Mouse (Mus musculus) hindbrain, embryonic 11.5 days (tissue): ENCODE data around the gene Yju2. TPM values are rescaled to one million over a fixed set of nuclear protein-coding genes. Genes with fewer than 3 reads are reported as not detected.
A peak's percentile ranks its signal among the peaks of the same experiment; 100 is the strongest.
"Not testable (repeated sequence)": the region's sequence is repeated elsewhere in the genome, so short reads cannot be mapped to it uniquely, and the experiment has no call there.

ENCODE experiments used
- ATAC-seq: fragments of 200-750 bp; cut with Nextera tagmentation; 2 replicates; pipeline ENCODE4 v1.8.0; 2017; ENCODE audit warnings: mild to moderate bottlenecking, moderate TSS enrichment, moderate library complexity; ENCODE audit not compliant: low FRiP score
- DNase-seq: peaks from one replicate; pipeline ENCODE4 v3.0.0-alpha.2; 2015; ENCODE audit warnings: low spot score
- H3K27ac ChIP-seq: fragments of 300-500 bp; sonication (generic); 2 replicates; pipeline ENCODE4 v1.5.1; 2014; ENCODE audit warnings: mild to moderate bottlenecking, low read depth, low read length
- H3K27me3 ChIP-seq: fragments of 300-500 bp; sonication (generic); 2 replicates; pipeline ENCODE4 v1.6.1; 2014; ENCODE audit warnings: mild to moderate bottlenecking, low read length, moderate library complexity, mixed read lengths; ENCODE audit not compliant: control insufficient read depth, insufficient read depth
- H3K36me3 ChIP-seq: fragments of 300-500 bp; sonication (generic); 2 replicates; pipeline ENCODE4 v1.6.1; 2014; ENCODE audit warnings: mild to moderate bottlenecking, low read length, moderate library complexity, mixed read lengths; ENCODE audit not compliant: control insufficient read depth, insufficient read depth
- H3K4me1 ChIP-seq: fragments of 300-500 bp; sonication (generic); replicated peaks from 2 replicates; pipeline ENCODE4 v1.6.1; 2014; ENCODE audit warnings: low read length, mixed read lengths; ENCODE audit not compliant: control insufficient read depth, insufficient read depth
- H3K4me2 ChIP-seq: fragments of 300-500 bp; sonication (generic); replicated peaks from 2 replicates; pipeline ENCODE4 v1.6.1; 2014; ENCODE audit warnings: mild to moderate bottlenecking, low read depth, low read length
- H3K4me3 ChIP-seq: fragments of 300-500 bp; sonication (generic); 2 replicates; pipeline ENCODE4 v1.5.1; 2014; ENCODE audit warnings: low read depth, low read length
- H3K9ac ChIP-seq: fragments of 300-500 bp; sonication (generic); 2 replicates; pipeline ENCODE4 v1.6.1; 2014; ENCODE audit warnings: low read depth, low read length
- H3K9me3 ChIP-seq: fragments of 300-500 bp; sonication (generic); 2 replicates; pipeline ENCODE4 v1.6.1; 2016; ENCODE audit warnings: low read length; ENCODE audit not compliant: control insufficient read depth
- WGBS: fragments of 180-500 bp; shearing (Covaris S2); extraction: QIAGEN DNeasy Blood & Tissue Kit; methylation state at CpG from one replicate; pipeline ENCODE4 v1.1.7; 2014; 5-methylcytosine and 5-hydroxymethylcytosine counted together
- polyA plus RNA-seq: library from polyadenylated mRNA; unstranded; fragments of >200 nt; fragmentation: Nextera tagmentation; extraction: Ambion mirVana; gene quantifications from 2 replicates; pipeline ENCODE4 v1.2.1, GENCODE M21; 2014

The Yju2 gene
- 21.3 and 22.4 TPM in 2 replicates for polyA plus RNA-seq

DNA sequence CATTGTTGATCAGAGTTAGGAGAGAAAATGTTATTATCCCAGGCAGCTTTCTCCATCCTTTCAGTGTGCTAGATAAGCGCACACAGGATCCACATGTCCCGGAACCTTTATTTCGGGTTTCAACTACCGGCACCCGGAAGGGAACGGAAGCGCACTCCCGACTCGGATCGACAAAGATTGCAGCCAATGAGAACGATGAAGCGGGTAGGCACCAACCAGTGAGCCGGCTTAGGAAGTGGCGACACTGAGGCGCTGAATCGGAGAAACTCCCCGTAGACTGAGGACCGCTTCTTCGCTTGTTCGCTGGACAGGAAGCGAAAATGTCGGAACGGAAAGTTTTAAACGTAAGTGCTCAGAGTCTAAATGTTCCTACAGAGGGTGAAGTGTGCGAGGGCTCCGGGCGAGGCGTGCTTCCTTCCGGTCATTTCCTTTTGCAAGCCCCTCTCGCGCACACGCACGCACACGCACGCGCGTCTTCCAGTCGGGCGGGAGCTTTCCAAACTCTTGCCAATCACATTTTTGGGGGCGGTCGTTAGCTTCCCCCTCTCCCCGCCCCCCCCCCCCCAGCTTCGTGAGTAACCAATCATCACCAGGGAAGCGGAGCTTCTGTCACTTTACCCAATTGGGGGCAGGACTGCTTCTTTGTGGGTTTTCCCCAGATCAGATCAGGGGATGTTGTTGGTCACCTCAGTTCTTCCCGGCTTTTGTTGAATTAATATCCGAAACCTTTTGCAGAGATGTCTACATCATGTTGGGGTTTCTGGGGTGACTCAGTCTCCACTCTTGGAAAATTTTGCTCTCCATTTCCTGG is at the start of gene Yju2:
Gene Yju2, plus strand, starts transcription at position 182 of the 811 bp plus-strand sequence.
- Histone ChIP-seq H3K36me3 (peaks cover 3% of the 10 kb centered on the region; the same call in 1 of the 2 replicates), H3K27ac (peak within 1 kb of the TSS; percentile 85), H3K9me3 (no peaks in the 10 kb centered on the region), H3K4me3 (peak within 1 kb of the TSS; percentile 42), H3K27me3 (no peaks in the 10 kb centered on the region), H3K4me2 (peak within 1 kb of the TSS; percentile 49), H3K4me1 (peaks cover 5% of the 10 kb centered on the region), H3K9ac (peak within 1 kb of the TSS; percentile 65)
- WGBS: under 1% methylated on average over 43 of the region's 46 CpGs
- ATAC-seq (peak; percentile 90), DNase-seq (peak; percentile 94)

DNA sequence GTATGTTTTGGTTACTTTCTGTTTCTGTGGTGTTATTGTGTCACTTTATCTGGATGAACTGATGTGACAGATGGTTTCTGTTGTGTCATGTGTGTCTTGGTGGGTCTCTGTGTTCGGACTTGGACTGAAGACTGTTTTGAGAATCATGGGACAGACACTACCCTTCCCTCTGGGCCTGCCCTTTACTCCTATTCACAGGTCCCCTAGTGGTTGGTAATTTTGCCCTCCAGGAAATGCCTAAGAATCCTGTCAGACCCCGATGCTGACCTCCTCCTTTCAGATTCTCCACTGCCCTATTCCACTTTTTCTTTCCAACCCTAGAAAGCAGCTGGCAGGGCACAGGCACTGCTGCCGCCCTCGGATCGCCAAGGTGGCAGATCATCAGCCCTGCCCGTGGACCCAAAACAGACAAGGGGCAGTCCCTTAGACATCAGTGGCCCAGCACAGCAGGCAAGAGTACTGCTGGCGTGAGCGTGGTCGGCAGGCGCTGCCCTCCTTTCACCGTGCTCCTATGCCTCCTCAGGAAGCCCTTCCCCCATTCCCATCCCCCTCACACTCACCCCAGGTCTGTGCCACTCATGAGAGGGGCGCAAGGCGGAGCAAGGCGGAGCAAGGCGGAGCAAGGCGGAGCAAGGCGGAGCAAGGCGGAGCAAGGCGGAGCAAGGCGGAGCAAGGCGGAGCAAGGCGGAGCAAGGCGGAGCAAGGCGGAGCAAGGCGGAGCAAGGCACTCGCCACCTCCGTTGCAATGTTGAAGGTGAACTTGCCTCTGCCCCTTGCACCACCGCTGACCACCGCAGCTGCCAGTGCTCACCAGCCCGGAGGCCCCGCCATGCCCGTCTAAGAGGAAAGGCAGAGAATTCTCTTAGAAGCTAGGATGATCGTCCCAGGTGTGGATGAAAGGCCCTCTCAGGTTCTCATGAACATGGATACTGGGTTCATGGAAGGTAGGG is 27.1 kb upstream of the Yju2 start:
- peak overlapping the region; percentile 71 for H3K4me2 ChIP-seq
- H3K9me3 ChIP-seq: no peaks in the 10 kb centered on the region
- peak; percentile 97 for ATAC-seq
- under 1% methylated on average over 30 of the region's 33 CpGs for WGBS
- peak overlapping the region; percentile 65 for H3K27ac ChIP-seq
- no peaks in the 10 kb centered on the region for H3K27me3 ChIP-seq
- H3K9ac ChIP-seq: peak overlapping the region; percentile 71
- H3K4me3 ChIP-seq: peak overlapping the region; percentile 50
- peak; percentile 80 for DNase-seq
- no peaks in the 10 kb centered on the region for H3K36me3 ChIP-seq
- no peaks in the 10 kb centered on the region for H3K4me1 ChIP-seq

DNA sequence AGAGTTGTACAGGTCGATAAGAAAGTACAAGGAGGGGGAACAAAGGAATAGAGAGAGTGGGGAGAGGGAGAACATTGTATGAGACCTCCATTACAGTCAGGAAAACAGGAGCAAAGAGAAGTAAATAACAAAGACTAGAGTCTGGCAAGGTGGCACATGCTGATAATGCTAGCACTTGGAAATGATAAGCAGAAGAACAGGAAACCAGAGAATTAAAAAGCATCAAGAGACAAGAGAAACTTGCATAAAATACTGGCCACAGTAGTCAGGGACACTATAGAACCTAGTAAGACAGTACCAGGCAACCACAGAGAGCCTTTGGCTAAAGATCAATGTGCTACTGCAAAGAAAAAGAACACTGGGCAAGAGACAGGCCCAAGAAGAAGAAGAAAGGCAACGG is 26.3 kb upstream of the Yju2 start:
- Histone ChIP-seq H3K9ac (no peak overlapping the region), H3K27me3 (no peaks in the 10 kb centered on the region), H3K36me3 (no peaks in the 10 kb centered on the region), H3K27ac (no peak overlapping the region), H3K4me2 (peak overlapping the region; percentile 71; the same call in 1 of the 2 replicates), H3K9me3 (no peaks in the 10 kb centered on the region), H3K4me3 (peak overlapping the region; percentile 50), H3K4me1 (no peaks in the 10 kb centered on the region)
- ATAC-seq: peak; percentile 17; the same call in 1 of the 2 replicates
- 77% methylated on average over 2 of the region's 2 CpGs for WGBS
- DNase-seq: no peak

DNA sequence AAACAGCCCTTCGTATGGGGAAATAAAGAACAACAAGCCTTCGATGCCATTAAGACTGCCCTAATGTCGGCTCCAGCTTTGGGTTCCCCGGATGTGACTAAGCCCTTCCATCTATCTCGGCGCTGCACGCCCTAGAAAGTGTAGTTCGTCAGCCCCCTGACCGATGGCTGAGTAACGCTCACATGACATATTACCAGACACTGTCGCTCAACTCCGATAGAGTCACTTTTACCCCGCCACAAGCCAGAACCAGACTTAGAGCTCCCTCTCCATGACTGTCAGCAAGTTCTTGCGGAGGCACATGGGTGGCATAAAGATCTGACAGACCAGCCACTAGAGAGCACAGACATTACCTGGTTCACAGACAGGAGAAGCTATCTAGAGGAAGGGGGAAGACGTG is 25.7 kb upstream of the Yju2 start:
- H3K27me3 ChIP-seq: no peaks in the 10 kb centered on the region
- no peaks in the 10 kb centered on the region for H3K9me3 ChIP-seq
- no peak overlapping the region for H3K4me2 ChIP-seq
- WGBS: 93% methylated on average over 15 of the region's 15 CpGs
- no peak for ATAC-seq
- H3K4me1 ChIP-seq: no peaks in the 10 kb centered on the region
- H3K4me3 ChIP-seq: no peak overlapping the region
- no peaks in the 10 kb centered on the region for H3K36me3 ChIP-seq
- no peak overlapping the region for H3K9ac ChIP-seq
- H3K27ac ChIP-seq: no peak overlapping the region
- DNase-seq: no peak

DNA sequence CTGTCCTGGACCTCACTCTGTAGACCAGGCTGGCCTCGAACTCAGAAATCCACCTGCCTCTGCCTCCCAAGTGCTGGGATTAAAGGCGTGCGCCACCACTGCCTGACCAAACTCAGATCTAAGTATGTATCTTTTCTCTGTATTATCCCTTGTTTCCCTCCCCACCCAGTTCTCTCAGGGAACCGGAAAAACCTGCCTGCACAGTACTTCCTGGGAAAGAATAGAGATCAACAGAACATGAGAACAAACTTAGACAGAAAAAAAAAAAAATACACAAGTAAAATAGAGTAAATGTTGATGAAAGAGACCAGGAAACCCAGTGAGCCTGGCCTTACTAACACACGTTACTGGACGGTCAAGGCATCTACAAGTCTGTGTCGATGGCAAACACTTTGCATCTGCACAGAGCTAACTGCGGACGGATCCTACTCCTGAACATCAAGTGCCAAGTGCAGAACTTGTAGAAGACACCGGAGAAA is 14.5 kb upstream of the Yju2 start:
- peak overlapping the region; percentile 44 for H3K4me3 ChIP-seq
- 37% methylated on average over 10 of the region's 10 CpGs for WGBS
- not testable (repeated sequence) for ATAC-seq, H3K36me3 ChIP-seq, H3K9ac ChIP-seq, H3K27me3 ChIP-seq, H3K4me1 ChIP-seq, H3K9me3 ChIP-seq
- peak; percentile 49 for DNase-seq
- 0 out of 2 replicates have a peak overlapping the region, but pooled peaks have one; percentile 45 for H3K27ac ChIP-seq
- H3K4me2 ChIP-seq: peak overlapping the region; percentile 82

DNA sequence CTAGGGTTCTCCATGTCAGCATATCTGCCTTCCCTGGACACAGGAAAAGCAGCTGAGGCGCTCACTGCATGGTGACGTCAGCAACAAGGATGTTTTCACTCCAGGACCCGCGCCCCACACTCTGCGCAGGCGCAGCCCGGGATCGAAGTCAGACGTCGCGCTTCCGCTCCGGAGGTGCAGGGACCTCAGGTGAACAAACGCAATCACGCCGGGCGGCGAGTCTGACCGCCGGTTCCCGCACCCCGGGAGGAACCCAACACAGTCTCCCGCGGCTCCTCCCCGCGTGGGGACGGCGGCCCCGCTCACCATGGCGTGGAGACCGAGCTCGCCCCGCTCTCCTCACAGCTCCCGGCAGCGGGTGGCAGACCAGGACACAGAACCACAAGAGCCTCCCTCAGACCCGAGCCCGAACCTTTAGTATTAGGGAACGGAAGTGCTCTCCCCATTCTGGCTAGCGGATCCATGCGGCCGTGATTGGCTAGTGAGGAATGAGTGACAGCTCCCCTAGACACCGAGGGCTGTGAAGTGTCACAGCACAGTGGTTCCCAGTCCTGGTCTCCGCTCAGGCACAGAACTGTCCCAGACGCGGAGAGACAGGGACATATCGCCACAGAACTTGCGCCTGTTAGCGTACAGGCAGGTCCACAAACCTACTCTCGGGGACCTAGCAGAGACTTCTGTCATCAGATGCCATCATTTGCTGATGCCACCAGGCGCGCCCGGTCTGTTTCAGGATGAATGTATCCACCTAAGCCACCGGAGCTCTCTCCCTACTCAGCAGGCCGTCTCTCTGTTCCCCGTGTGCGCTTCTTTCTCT is 13.8 kb upstream of the Yju2 start:
- H3K4me3 ChIP-seq: peak overlapping the region; percentile 44
- not testable (repeated sequence) for H3K4me1 ChIP-seq, H3K9me3 ChIP-seq, H3K27me3 ChIP-seq, H3K36me3 ChIP-seq
- peak overlapping the region; percentile 82 for H3K4me2 ChIP-seq
- under 1% methylated on average over 46 of the region's 56 CpGs for WGBS
- H3K27ac ChIP-seq: peak overlapping the region; percentile 65
- ATAC-seq: peak; percentile 98
- H3K9ac ChIP-seq: peak overlapping the region; percentile 56
- peak; percentile 73 for DNase-seq

DNA sequence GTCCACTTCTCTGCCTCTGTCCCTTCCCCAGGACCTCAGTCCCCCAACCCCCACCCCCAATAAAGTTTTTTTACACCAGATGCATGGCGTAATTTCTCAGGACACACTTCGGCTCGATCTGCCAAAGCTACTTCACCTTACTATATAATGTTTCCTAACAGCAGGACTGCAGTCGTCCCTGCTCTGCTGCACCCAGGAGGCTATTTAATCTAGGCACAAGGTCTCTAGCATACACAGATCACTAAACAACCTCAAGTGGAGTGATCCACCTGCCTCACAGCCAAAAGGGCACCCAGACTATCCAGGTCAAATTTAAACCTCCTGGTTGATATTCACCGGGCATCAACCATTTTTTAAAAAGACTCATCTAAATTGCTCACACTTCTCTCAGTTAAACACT is 13.2 kb upstream of the Yju2 start:
- Histone ChIP-seq H3K4me1 (no peaks in the 10 kb centered on the region), H3K27me3 (no peaks in the 10 kb centered on the region), H3K9ac (peak overlapping the region; percentile 56), H3K36me3 (no peaks in the 10 kb centered on the region), H3K27ac (no peak overlapping the region), H3K4me3 (peak overlapping the region; percentile 44), H3K9me3 (no peaks in the 10 kb centered on the region; the same call in 1 of the 2 replicates), H3K4me2 (peak overlapping the region; percentile 82)
- ATAC-seq: no peak
- 30% methylated on average over 5 of the region's 5 CpGs for WGBS
- DNase-seq: no peak

DNA sequence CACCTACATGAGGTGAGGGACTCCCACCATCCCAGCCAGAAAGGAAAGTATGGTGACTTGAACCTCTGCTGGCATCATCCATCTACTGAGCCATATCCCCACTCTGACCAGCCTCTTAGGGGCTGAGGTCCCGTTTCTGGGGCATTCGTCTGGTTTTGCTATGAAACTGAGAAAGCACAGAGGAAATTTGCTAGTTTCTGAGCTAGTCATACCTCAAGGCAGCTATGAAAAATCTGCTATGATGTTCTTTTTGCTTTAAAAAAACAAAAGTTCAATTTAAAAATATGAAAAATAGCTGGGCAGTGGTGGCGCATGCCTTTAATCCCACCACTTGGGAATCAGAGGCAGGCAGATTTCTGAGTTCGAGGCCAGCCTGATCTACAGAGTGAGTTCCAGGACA is 10.3 kb upstream of the Yju2 start:
- H3K4me1 ChIP-seq: no peaks in the 10 kb centered on the region
- H3K4me2 ChIP-seq: no peak overlapping the region
- 85% methylated on average over 4 of the region's 4 CpGs for WGBS
- no peak overlapping the region for H3K4me3 ChIP-seq
- H3K9ac ChIP-seq: no peak overlapping the region
- H3K36me3 ChIP-seq: no peaks in the 10 kb centered on the region
- no peaks in the 10 kb centered on the region for H3K27me3 ChIP-seq
- no peaks in the 10 kb centered on the region for H3K9me3 ChIP-seq
- DNase-seq (no peak), ATAC-seq (no peak)
- H3K27ac ChIP-seq: no peak overlapping the region
